Mouse (Mus musculus) thymus, adult 2 months (tissue): ENCODE data around the gene Olfr726.

ENCODE experiments used
- CTCF ChIP-seq: fragments of 200-500 bp; IDR thresholded peaks from 2 replicates; pipeline ENCODE4 v1.5.1; 2012; ENCODE audit warnings: mild to moderate bottlenecking, control low read depth, low read length, moderate library complexity, borderline replicate concordance; ENCODE audit not compliant: control insufficient read depth, poor library complexity, insufficient read depth; ENCODE audit errors: extremely low read depth
- POLR2A ChIP-seq: fragments of 200-500 bp; IDR thresholded peaks from 2 replicates; pipeline ENCODE4 v1.6.1; 2012; ENCODE audit warnings: mild to moderate bottlenecking, low read length, control low read depth, moderate library complexity; ENCODE audit not compliant: control insufficient read depth, poor library complexity, insufficient read depth; ENCODE audit errors: extremely low read depth

- TF ChIP-seq CTCF, result no peak
- TF ChIP-seq POLR2A, result no peak
Measured at GRCm38 (mm10) chr14:50061955-50062732, 28.6 kb downstream of the Olfr726 start.
